Mouse (Mus musculus) stomach, embryonic 16.5 days (tissue): ENCODE measurements around the gene Fam213a. TPM values are rescaled to one million over a fixed set of nuclear protein-coding genes. Genes with fewer than 3 reads are reported as not detected.

Source experiments
- polyA plus RNA-seq: library from polyadenylated mRNA; unstranded; fragments of >200 nt; fragmentation: Nextera tagmentation; extraction: Ambion mirVana; gene quantifications from 2 replicates; pipeline ENCODE4 v1.2.1, GENCODE M21; 2015

Gene Fam213a
- polyA plus RNA-seq, 1 experiment from 2014 or later: 42.4 TPM

Other genes starting within 250 kb of the Fam213a start
- 0.35 and 0.41 TPM in 2 replicates for gene Sh2d4b, start 120.5 kb downstream of the Fam213a start, polyA plus RNA-seq
- gene Tspan14, start 47.0 kb downstream of the Fam213a start, polyA plus RNA-seq: 77.3 and 88.1 TPM in 2 replicates
- gene Dydc2, start 55.4 kb upstream of the Fam213a start, polyA plus RNA-seq: not detected in 2 replicates
- gene Dydc1, start 59.1 kb upstream of the Fam213a start, polyA plus RNA-seq: not detected in 2 replicates
- 9.0 and 9.3 TPM in 2 replicates for gene Mat1a, start 91.2 kb upstream of the Fam213a start, polyA plus RNA-seq
- gene Sftpa1, start 118.0 kb upstream of the Fam213a start, polyA plus RNA-seq: not detected in 2 replicates
- gene Mbl1, start 137.7 kb upstream of the Fam213a start, polyA plus RNA-seq: 1.7 and 2.2 TPM in 2 replicates
- 0.19 and 0.24 TPM in 2 replicates for gene Sftpd, start 171.4 kb upstream of the Fam213a start, polyA plus RNA-seq